ENCODE assay signal across 14 mouse cellular contexts in genomic region chr10:119405103-119405502, GRCm38 (mm10).
"Had no signal": no experiment of that assay in that cellular context is flagged by ENCODE, and none has a peak within 500 bp of the region (broad histone marks: within the 10 kb centered on the region; RNA-seq: fewer than 3 reads in every experiment).

No protein-coding gene starts in this region.

- H3K27ac ChIP-seq: intestine, embryonic 15.5 days; limb, embryonic 15.5 days; liver, embryonic 12.5 days; midbrain, embryonic 10.5 days; neural tube, embryonic 12.5 days; stomach, postnatal 0 days had no signal

- DNase-seq: kidney, adult 8-10 months; kidney, postnatal 10 days; lung, embryonic 14.5 days; lung, postnatal 10 days; lung, postnatal 4 days; midbrain, embryonic 14.5 days; thymus, adult 2 months; thymus, postnatal 36 days had no signal

- H3K36me3 ChIP-seq: intestine, embryonic 15.5 days; limb, embryonic 15.5 days; liver, embryonic 12.5 days; midbrain, embryonic 10.5 days; neural tube, embryonic 12.5 days had no signal

- H3K4me2 ChIP-seq: intestine, embryonic 15.5 days; limb, embryonic 15.5 days; liver, embryonic 12.5 days; lung, embryonic 14.5 days; neural tube, embryonic 12.5 days had no signal

- H3K9me3 ChIP-seq: intestine, embryonic 15.5 days; limb, embryonic 15.5 days; liver, embryonic 12.5 days; midbrain, embryonic 10.5 days; neural tube, embryonic 12.5 days had no signal

- H3K4me3 ChIP-seq: intestine, embryonic 15.5 days; limb, embryonic 15.5 days; liver, embryonic 12.5 days; midbrain, embryonic 10.5 days; neural tube, embryonic 12.5 days had no signal

- H3K4me1 ChIP-seq: liver, embryonic 12.5 days; neural tube, embryonic 12.5 days had no signal

- H3K9ac ChIP-seq: intestine, embryonic 15.5 days; limb, embryonic 15.5 days; liver, embryonic 12.5 days; lung, embryonic 14.5 days; neural tube, embryonic 12.5 days had no signal

- H3K27me3 ChIP-seq: intestine, embryonic 15.5 days; limb, embryonic 15.5 days; liver, embryonic 12.5 days; neural tube, embryonic 12.5 days had no signal

- ATAC-seq: intestine, embryonic 15.5 days; liver, embryonic 12.5 days had no signal
